Mouse (Mus musculus): ENCODE data around the gene Rnase13. TPM values are rescaled to one million over a fixed set of nuclear protein-coding genes. Genes with fewer than 3 reads are reported as not detected.

Gene Rnase13
- polyA plus RNA-seq, 1 experiment, result not detected

- Histone ChIP-seq H3K9ac (ENCODE audit: low read depth, poor library complexity, severe bottlenecking) (peak overlapping the region; percentile 75), H3K27me3 (ENCODE audit: control insufficient read depth, insufficient read depth, low read length, poor library complexity, severe bottlenecking) (no peaks in the 10 kb centered on the region), H3K27ac (ENCODE audit: insufficient read depth, low read length) (peak overlapping the region; percentile 82), H3K36me3 (ENCODE audit: control insufficient read depth, insufficient read depth, low read length, poor library complexity, severe bottlenecking) (peaks cover 21% of the 10 kb centered on the region), H3K4me3 (ENCODE audit: low read depth, low read length) (peak overlapping the region; percentile 36), H3K9me3 (replicated peaks; ENCODE audit: control insufficient read depth, insufficient read depth, low read length, poor library complexity, severe bottlenecking) (no peaks in the 10 kb centered on the region), H3K4me1 (ENCODE audit: control insufficient read depth, insufficient read depth, low read length) (peaks cover 2% of the 10 kb centered on the region)
- TF ChIP-seq POLR2A (IDR thresholded peaks at IDR 0.05; ENCODE audit: insufficient read depth, low read length), result no peak
- no peak for TF ChIP-seq EP300 (IDR thresholded peaks at IDR 0.05; ENCODE audit: insufficient read depth, low read depth, low read length)
- no peak for TF ChIP-seq CTCF (IDR thresholded peaks at IDR 0.05; ENCODE audit: low read depth, low read length)
These were observed 38.5 kb downstream of the Rnase13 start for GRCm38 (mm10) chr14:51884031-51884544.

GRCm38 (mm10) chr14:51883527-51884030, 39.0 kb downstream of the Rnase13 start:
- Histone ChIP-seq H3K9ac (ENCODE audit: low read depth, poor library complexity, severe bottlenecking) (peak overlapping the region; percentile 75), H3K4me1 (ENCODE audit: control insufficient read depth, insufficient read depth, low read length) (peaks cover 2% of the 10 kb centered on the region)

GRCm38 (mm10) chr14:51877517-51877916, 45.1 kb downstream of the Rnase13 start:
- Histone ChIP-seq H3K27ac (ENCODE audit: insufficient read depth, low read length) (no peak overlapping the region), H3K27me3 (ENCODE audit: control insufficient read depth, insufficient read depth, low read length, poor library complexity, severe bottlenecking) (no peaks in the 10 kb centered on the region), H3K9ac (ENCODE audit: low read depth, poor library complexity, severe bottlenecking) (no peak overlapping the region), H3K36me3 (ENCODE audit: control insufficient read depth, insufficient read depth, low read length, poor library complexity, severe bottlenecking) (no peaks in the 10 kb centered on the region), H3K4me1 (ENCODE audit: control insufficient read depth, insufficient read depth, low read length) (no peaks in the 10 kb centered on the region), H3K4me3 (ENCODE audit: low read depth, low read length) (no peak overlapping the region), H3K9me3 (replicated peaks; ENCODE audit: control insufficient read depth, insufficient read depth, low read length, poor library complexity, severe bottlenecking) (no peaks in the 10 kb centered on the region)
- TF ChIP-seq EP300 (IDR thresholded peaks at IDR 0.05; ENCODE audit: insufficient read depth, low read depth, low read length) (no peak), CTCF (IDR thresholded peaks at IDR 0.05; ENCODE audit: low read depth, low read length) (no peak)

More at GRCm38 (mm10) chr14:51883527-51884030, 39.0 kb downstream of the Rnase13 start:
- TF ChIP-seq POLR2A (IDR thresholded peaks at IDR 0.05; ENCODE audit: insufficient read depth, low read length) (no peak), EP300 (IDR thresholded peaks at IDR 0.05; ENCODE audit: insufficient read depth, low read depth, low read length) (no peak), CTCF (IDR thresholded peaks at IDR 0.05; ENCODE audit: low read depth, low read length) (no peak)
- Histone ChIP-seq H3K4me3 (ENCODE audit: low read depth, low read length) (0 out of 2 replicates have a peak overlapping the region, but pooled peaks have one; percentile 36), H3K36me3 (ENCODE audit: control insufficient read depth, insufficient read depth, low read length, poor library complexity, severe bottlenecking) (peaks cover 16% of the 10 kb centered on the region; the same call in 1 of the 2 replicates), H3K27ac (ENCODE audit: insufficient read depth, low read length) (peak overlapping the region; percentile 82), H3K27me3 (ENCODE audit: control insufficient read depth, insufficient read depth, low read length, poor library complexity, severe bottlenecking) (no peaks in the 10 kb centered on the region), H3K9me3 (replicated peaks; ENCODE audit: control insufficient read depth, insufficient read depth, low read length, poor library complexity, severe bottlenecking) (no peaks in the 10 kb centered on the region)

- Histone ChIP-seq H3K36me3 (ENCODE audit: control insufficient read depth, insufficient read depth, low read length, poor library complexity, severe bottlenecking) (no peaks in the 10 kb centered on the region), H3K4me3 (ENCODE audit: low read depth, low read length) (no peak overlapping the region), H3K9ac (ENCODE audit: low read depth, poor library complexity, severe bottlenecking) (no peak overlapping the region), H3K27me3 (ENCODE audit: control insufficient read depth, insufficient read depth, low read length, poor library complexity, severe bottlenecking) (no peaks in the 10 kb centered on the region), H3K27ac (ENCODE audit: insufficient read depth, low read length) (no peak overlapping the region), H3K9me3 (replicated peaks; ENCODE audit: control insufficient read depth, insufficient read depth, low read length, poor library complexity, severe bottlenecking) (no peaks in the 10 kb centered on the region), H3K4me1 (ENCODE audit: control insufficient read depth, insufficient read depth, low read length) (no peaks in the 10 kb centered on the region)
- TF ChIP-seq POLR2A (IDR thresholded peaks at IDR 0.05; ENCODE audit: insufficient read depth, low read length) (no peak), CTCF (IDR thresholded peaks at IDR 0.05; ENCODE audit: low read depth, low read length) (no peak), EP300 (IDR thresholded peaks at IDR 0.05; ENCODE audit: insufficient read depth, low read depth, low read length) (no peak)
These were observed 50.8 kb downstream of the Rnase13 start for GRCm38 (mm10) chr14:51871741-51872140.

Other genes starting within 250 kb of the Rnase13 start
- gene Gm17079, start 227.3 kb downstream of the Rnase13 start, polyA plus RNA-seq (2011; ENCODE audit: insufficient read depth, insufficient read length, low read depth, missing spikeins), result not detected in 2 replicates
- not detected in 2 replicates for gene Gm5800, start 205.6 kb downstream of the Rnase13 start, polyA plus RNA-seq (2011; ENCODE audit: insufficient read depth, insufficient read length, low read depth, missing spikeins)
- gene Ang4, start 149.2 kb downstream of the Rnase13 start, polyA plus RNA-seq (2011; ENCODE audit: insufficient read depth, insufficient read length, low read depth, missing spikeins), result not detected in 2 replicates
- gene AY358078, start 122.7 kb downstream of the Rnase13 start, polyA plus RNA-seq (2011; ENCODE audit: insufficient read depth, insufficient read length, low read depth, missing spikeins), result not detected in 2 replicates
- gene Ear6, start 69.1 kb downstream of the Rnase13 start, polyA plus RNA-seq (2011; ENCODE audit: insufficient read depth, insufficient read length, low read depth, missing spikeins), result not detected in 2 replicates
- 19.2 and 24.2 TPM in 2 replicates for gene Mettl17, start 37.9 kb downstream of the Rnase13 start, polyA plus RNA-seq (2011; ENCODE audit: insufficient read depth, insufficient read length, low read depth, missing spikeins)
- gene Slc39a2, start 29.9 kb downstream of the Rnase13 start, polyA plus RNA-seq (2011; ENCODE audit: insufficient read depth, insufficient read length, low read depth, missing spikeins), result 2.7 and 3.3 TPM in 2 replicates
- gene Ndrg2, start 8.6 kb downstream of the Rnase13 start, polyA plus RNA-seq (2011; ENCODE audit: insufficient read depth, insufficient read length, low read depth, missing spikeins), result 26.7 and 30.2 TPM in 2 replicates
- gene Tppp2, start 4.3 kb downstream of the Rnase13 start, polyA plus RNA-seq (2011; ENCODE audit: insufficient read depth, insufficient read length, low read depth, missing spikeins), result not detected in 2 replicates
- 20.5 and 24.8 TPM in 2 replicates for gene Arhgef40, start 61.9 kb upstream of the Rnase13 start, polyA plus RNA-seq (2011; ENCODE audit: insufficient read depth, insufficient read length, low read depth, missing spikeins)
- gene Tmem253, start 92.9 kb upstream of the Rnase13 start, polyA plus RNA-seq (2011; ENCODE audit: insufficient read depth, insufficient read length, low read depth, missing spikeins), result 1.3 and 1.9 TPM in 2 replicates
- gene Zfp219, start 98.0 kb upstream of the Rnase13 start, polyA plus RNA-seq (2011; ENCODE audit: insufficient read depth, insufficient read length, low read depth, missing spikeins), result 64.5 and 69.1 TPM in 2 replicates
- gene Olfr221, start 119.7 kb upstream of the Rnase13 start, polyA plus RNA-seq (2011; ENCODE audit: insufficient read depth, insufficient read length, low read depth, missing spikeins), result not detected in 2 replicates
- gene Hnrnpc, start 181.3 kb upstream of the Rnase13 start, polyA plus RNA-seq (2011; ENCODE audit: insufficient read depth, insufficient read length, low read depth, missing spikeins), result 949 and 975 TPM in 2 replicates
- gene Rpgrip1, start 187.9 kb upstream of the Rnase13 start, polyA plus RNA-seq (2011; ENCODE audit: insufficient read depth, insufficient read length, low read depth, missing spikeins), result 6.7 and 9.0 TPM in 2 replicates

All from ES-Bruce4 (cell line).